Mouse (Mus musculus) heart, embryonic 11.5 days (tissue): ENCODE results near the gene Sbpl. TPM values are rescaled to one million over a fixed set of nuclear protein-coding genes. Genes with fewer than 3 reads are reported as not detected.
A peak's percentile ranks its signal among the peaks of the same experiment; 100 is the strongest.

Experiments used
- ATAC-seq: fragments of 200-750 bp; cut with Nextera tagmentation; replicated peaks from 2 replicates; pipeline ENCODE4 v1.8.0; 2017; ENCODE audit warnings: moderate library complexity; ENCODE audit not compliant: insufficient number of reproducible peaks, low FRiP score, low TSS enrichment
- H3K27ac ChIP-seq: fragments of 300-500 bp; sonication (generic); 2 replicates; pipeline ENCODE4 v1.5.1; 2014; ENCODE audit warnings: mild to moderate bottlenecking, low read depth, low read length
- H3K27me3 ChIP-seq: fragments of 300-500 bp; sonication (generic); 2 replicates; pipeline ENCODE4 v1.6.1; 2014; ENCODE audit warnings: mild to moderate bottlenecking, low read length, mixed read lengths; ENCODE audit not compliant: control insufficient read depth, insufficient read depth
- H3K36me3 ChIP-seq: fragments of 300-500 bp; sonication (generic); 2 replicates; pipeline ENCODE4 v1.6.1; 2014; ENCODE audit warnings: mild to moderate bottlenecking, low read length, moderate library complexity, mixed read lengths; ENCODE audit not compliant: control insufficient read depth, insufficient read depth
- H3K4me1 ChIP-seq: fragments of 300-500 bp; sonication (generic); 2 replicates; pipeline ENCODE4 v1.6.1; 2014; ENCODE audit warnings: low read length; ENCODE audit not compliant: control insufficient read depth, insufficient read depth
- H3K4me2 ChIP-seq: fragments of 300-500 bp; sonication (generic); 2 replicates; pipeline ENCODE4 v1.6.1; 2014; ENCODE audit warnings: mild to moderate bottlenecking, moderate library complexity
- H3K4me3 ChIP-seq: fragments of 300-500 bp; sonication (generic); 2 replicates; pipeline ENCODE4 v1.5.1; 2014; ENCODE audit warnings: low read depth, low read length
- H3K9ac ChIP-seq: fragments of 300-500 bp; sonication (generic); 2 replicates; pipeline ENCODE4 v1.6.1; 2014; ENCODE audit warnings: mild to moderate bottlenecking, low read depth, low read length, moderate library complexity
- H3K9me3 ChIP-seq: fragments of 300-500 bp; sonication (generic); replicated peaks from 2 replicates; pipeline ENCODE4 v1.6.1; 2016; ENCODE audit warnings: low read length; ENCODE audit not compliant: control insufficient read depth
- WGBS: fragments of 180-500 bp; shearing (Covaris S2); extraction: QIAGEN DNeasy Blood & Tissue Kit; methylation state at CpG from one replicate; pipeline ENCODE4 v1.1.7; 2014; ENCODE audit not compliant: insufficient replicate concordance; 5-methylcytosine and 5-hydroxymethylcytosine counted together
- polyA plus RNA-seq: library from polyadenylated mRNA; unstranded; fragments of >200 nt; fragmentation: Nextera tagmentation; extraction: Ambion mirVana; gene quantifications from 2 replicates; pipeline ENCODE4 v1.2.1, GENCODE M21; 2014

Sbpl gene
- polyA plus RNA-seq, 1 experiment from 2014 or later: not detected

GRCm38 (mm10) chr17:23992789-23993553 lies 37.9 kb upstream of the Sbpl start:
- no peak overlapping the region; the same call in 1 of the 2 replicates for H3K4me3 ChIP-seq
- WGBS: 61% methylated on average over 9 of the region's 9 CpGs
- no peak; the same call in 1 of the 2 replicates for ATAC-seq

DNA sequence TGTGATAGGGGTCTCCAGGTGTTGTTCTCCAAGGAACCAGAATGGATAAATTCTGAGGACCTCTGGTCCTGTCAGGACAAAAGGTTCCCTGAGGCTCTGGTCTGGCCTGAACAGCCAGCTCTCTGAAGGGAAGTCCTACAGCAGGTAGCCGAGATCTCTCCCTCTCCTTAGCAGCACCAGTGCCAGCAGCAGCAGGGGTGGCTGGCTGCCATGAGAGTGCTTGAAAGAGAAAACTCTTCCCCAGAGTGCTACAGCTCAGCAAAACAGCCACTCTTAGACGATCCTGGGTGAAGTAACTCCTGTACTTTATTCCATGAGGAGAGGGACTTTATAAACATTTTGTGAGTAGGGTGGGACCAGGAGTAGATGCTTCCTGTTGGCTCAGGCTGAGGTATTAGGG lies 34.7 kb upstream of the Sbpl start:
- 43% methylated on average over 2 of the region's 2 CpGs for WGBS

More at GRCm38 (mm10) chr17:23992789-23993553, 37.9 kb upstream of the Sbpl start:
- H3K9ac ChIP-seq: 0 out of 2 replicates have a peak overlapping the region, but pooled peaks have one; percentile 54
- no peak overlapping the region for H3K27ac ChIP-seq
- H3K36me3 ChIP-seq: no peaks in the 10 kb centered on the region
- peak overlapping the region; percentile 57 for H3K4me2 ChIP-seq
- H3K27me3 ChIP-seq: peaks cover 11% of the 10 kb centered on the region
- no peaks in the 10 kb centered on the region for H3K9me3 ChIP-seq
- H3K4me1 ChIP-seq: no peaks in the 10 kb centered on the region

GRCm38 (mm10) chr17:23984989-23985388 lies 29.9 kb upstream of the Sbpl start:
- no peak overlapping the region for H3K4me2 ChIP-seq
- no peaks in the 10 kb centered on the region for H3K9me3 ChIP-seq
- no peak overlapping the region for H3K9ac ChIP-seq
- ATAC-seq: no peak
- no peak overlapping the region for H3K27ac ChIP-seq
- no peaks in the 10 kb centered on the region; the same call in 1 of the 2 replicates for H3K27me3 ChIP-seq
- WGBS: 69% methylated on average over 1 of the region's 1 CpGs
- H3K36me3 ChIP-seq: no peaks in the 10 kb centered on the region
- H3K4me3 ChIP-seq: no peak overlapping the region
- H3K4me1 ChIP-seq: no peaks in the 10 kb centered on the region; the same call in 1 of the 2 replicates

More for the DNA sequence above, 34.7 kb upstream of the Sbpl start:
- Histone ChIP-seq H3K4me2 (no peak overlapping the region), H3K4me3 (no peak overlapping the region), H3K27ac (no peak overlapping the region), H3K36me3 (no peaks in the 10 kb centered on the region), H3K27me3 (no peaks in the 10 kb centered on the region; the same call in none of the 2 replicates), H3K9me3 (no peaks in the 10 kb centered on the region), H3K4me1 (no peaks in the 10 kb centered on the region), H3K9ac (no peak overlapping the region)
- no peak for ATAC-seq

GRCm38 (mm10) chr17:23982912-23983311 lies 27.8 kb upstream of the Sbpl start:
- no peak overlapping the region for H3K4me2 ChIP-seq
- WGBS: 52% methylated on average over 4 of the region's 4 CpGs

GRCm38 (mm10) chr17:23980297-23980909 lies 25.3 kb upstream of the Sbpl start, which contains the start of gene Prss30:
TSS of gene Prss30 (minus strand) at chr17:23980566.
- ATAC-seq: no peak
- Histone ChIP-seq H3K4me2 (no peak within 1 kb of the TSS), H3K27me3 (no peaks in the 10 kb centered on the region), H3K4me3 (no peak within 1 kb of the TSS), H3K36me3 (no peaks in the 10 kb centered on the region), H3K4me1 (no peaks in the 10 kb centered on the region; the same call in 1 of the 2 replicates), H3K9ac (no peak within 1 kb of the TSS), H3K9me3 (no peaks in the 10 kb centered on the region), H3K27ac (no peak within 1 kb of the TSS)
- 62% methylated on average over 10 of the region's 10 CpGs for WGBS

More at GRCm38 (mm10) chr17:23982912-23983311, 27.8 kb upstream of the Sbpl start:
- H3K36me3 ChIP-seq: no peaks in the 10 kb centered on the region
- no peak overlapping the region for H3K4me3 ChIP-seq
- H3K27me3 ChIP-seq: no peaks in the 10 kb centered on the region; the same call in 1 of the 2 replicates
- no peak overlapping the region for H3K27ac ChIP-seq
- no peaks in the 10 kb centered on the region for H3K9me3 ChIP-seq
- ATAC-seq: no peak
- no peaks in the 10 kb centered on the region; the same call in 1 of the 2 replicates for H3K4me1 ChIP-seq
- no peak overlapping the region for H3K9ac ChIP-seq

DNA sequence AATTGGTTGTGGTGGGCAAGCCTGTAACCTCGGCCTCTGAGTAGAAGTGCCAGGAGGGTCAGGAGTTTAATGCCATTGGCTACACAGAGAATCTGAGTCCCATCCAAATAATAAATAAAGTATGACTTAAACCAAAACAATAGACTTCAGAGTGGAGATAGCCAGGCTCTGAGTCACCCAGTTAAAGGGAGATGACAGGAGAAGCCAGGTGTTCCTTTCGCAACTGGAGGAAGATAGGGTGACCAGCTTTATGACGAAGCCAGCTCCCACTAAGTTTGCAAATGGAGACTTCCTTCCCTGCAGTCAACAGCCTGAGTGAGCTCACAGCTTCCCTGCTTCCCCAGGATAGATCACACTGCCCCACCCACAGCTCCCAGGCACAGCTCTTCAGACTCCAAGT lies 24.4 kb upstream of the Sbpl start:
- Histone ChIP-seq H3K27ac (no peak overlapping the region), H3K4me1 (no peaks in the 10 kb centered on the region; the same call in 1 of the 2 replicates), H3K36me3 (no peaks in the 10 kb centered on the region), H3K9me3 (no peaks in the 10 kb centered on the region), H3K4me3 (no peak overlapping the region), H3K9ac (no peak overlapping the region), H3K4me2 (no peak overlapping the region), H3K27me3 (no peaks in the 10 kb centered on the region)
- 54% methylated on average over 3 of the region's 3 CpGs for WGBS
- no peak for ATAC-seq

DNA sequence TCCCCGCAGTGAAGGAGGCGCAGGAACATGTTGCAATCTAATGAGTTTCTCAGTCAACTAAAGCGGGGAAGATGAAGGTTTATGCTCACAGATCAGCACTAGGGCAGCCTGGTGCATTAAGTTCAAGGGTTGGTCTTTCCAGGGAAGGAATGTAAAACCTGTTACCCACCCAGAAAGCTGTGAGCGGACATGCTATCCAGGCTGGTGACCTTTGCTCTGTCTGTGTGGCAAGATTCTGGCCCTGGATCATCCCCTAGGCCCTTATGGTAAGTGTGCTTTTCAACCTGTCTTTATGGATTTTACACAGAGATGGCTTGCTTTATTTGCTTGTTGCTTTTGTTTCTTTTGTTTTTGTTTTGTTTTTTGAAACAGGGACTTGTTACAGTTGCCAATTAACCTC lies 21.6 kb upstream of the Sbpl start:
- Histone ChIP-seq H3K9ac (no peak overlapping the region), H3K36me3 (no peaks in the 10 kb centered on the region), H3K4me3 (no peak overlapping the region), H3K4me2 (no peak overlapping the region), H3K9me3 (no peaks in the 10 kb centered on the region), H3K27me3 (no peaks in the 10 kb centered on the region), H3K4me1 (no peaks in the 10 kb centered on the region), H3K27ac (no peak overlapping the region)
- ATAC-seq: no peak
- WGBS: 79% methylated on average over 4 of the region's 4 CpGs

- Histone ChIP-seq H3K4me1 (no peaks in the 10 kb centered on the region), H3K27ac (no peak overlapping the region), H3K4me2 (no peak overlapping the region), H3K36me3 (no peaks in the 10 kb centered on the region), H3K9ac (no peak overlapping the region), H3K4me3 (no peak overlapping the region), H3K9me3 (no peaks in the 10 kb centered on the region), H3K27me3 (no peaks in the 10 kb centered on the region)
- 77% methylated on average over 9 of the region's 9 CpGs for WGBS
- no peak for ATAC-seq
Observed at GRCm38 (mm10) chr17:23971315-23971714, 16.2 kb upstream of the Sbpl start.
